Mouse (Mus musculus): ENCODE data around the gene Tada2a.

- no peak for TF ChIP-seq CTCF (IDR thresholded peaks at IDR 0.05; ENCODE audit: insufficient read depth, low read depth, low read length)
- TF ChIP-seq POLR2A (IDR thresholded peaks at IDR 0.05; ENCODE audit: insufficient read depth, low read depth, low read length), result no peak
Observed at GRCm38 (mm10) chr11:84053524-84054163, 75.8 kb downstream of the Tada2a start.
